Mouse (Mus musculus) layer of hippocampus, adult 18-20 months (tissue): Measurements from ENCODE around the gene Cnfn. TPM values are rescaled to one million over a fixed set of nuclear protein-coding genes. Genes with fewer than 3 reads are reported as not detected.

Source experiments
- DNase-seq, 2 experiments: peaks; one replicate each; pipeline ENCODE4 v3.0.0; 2022; ENCODE audit warnings: low spot score in 2 of 2
- total RNA-seq, 2 experiments: library from RNA; stranded (reverse); gene quantifications; 2 replicates each; pipeline ENCODE4 v1.2.3; 2021

Cnfn gene
- total RNA-seq, 2 experiments from 2014 or later = not detected

DNA sequence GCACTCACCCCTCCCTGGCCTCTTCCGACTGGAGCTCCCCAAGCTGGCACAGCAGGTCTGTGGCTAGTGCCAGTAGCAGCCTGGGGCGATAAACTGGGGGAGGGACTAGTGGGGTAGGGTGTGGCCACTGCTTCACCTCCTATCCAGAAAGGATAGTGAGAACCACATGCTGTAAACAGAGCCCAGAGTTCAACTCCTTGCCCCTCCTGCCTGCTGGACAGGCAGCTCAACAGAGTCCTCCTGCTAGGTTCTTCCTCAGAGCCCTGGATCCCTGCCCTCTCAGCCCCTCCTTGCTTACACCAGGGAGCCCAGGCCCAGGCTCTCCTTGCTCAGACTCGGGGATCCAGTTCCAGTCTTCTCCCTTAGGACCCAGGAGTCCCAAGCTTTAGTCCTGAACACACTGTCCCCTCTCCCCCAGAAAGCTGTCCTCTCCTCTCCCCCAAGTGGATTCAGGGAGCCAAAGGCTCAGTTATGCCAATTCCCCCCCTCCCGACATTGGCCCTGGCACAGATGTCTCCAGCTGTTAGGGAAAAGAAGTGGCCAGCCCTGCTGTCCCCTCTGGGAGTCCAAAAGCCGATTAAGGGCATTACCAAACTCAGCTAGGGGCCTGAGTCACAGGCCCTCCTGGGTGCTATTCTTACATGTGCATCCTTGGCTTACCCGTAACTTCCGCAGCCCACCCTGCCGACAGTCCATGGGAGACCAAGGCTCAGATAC is 20.7 kb upstream of the Cnfn start:
- DNase-seq = no peak

DNA sequence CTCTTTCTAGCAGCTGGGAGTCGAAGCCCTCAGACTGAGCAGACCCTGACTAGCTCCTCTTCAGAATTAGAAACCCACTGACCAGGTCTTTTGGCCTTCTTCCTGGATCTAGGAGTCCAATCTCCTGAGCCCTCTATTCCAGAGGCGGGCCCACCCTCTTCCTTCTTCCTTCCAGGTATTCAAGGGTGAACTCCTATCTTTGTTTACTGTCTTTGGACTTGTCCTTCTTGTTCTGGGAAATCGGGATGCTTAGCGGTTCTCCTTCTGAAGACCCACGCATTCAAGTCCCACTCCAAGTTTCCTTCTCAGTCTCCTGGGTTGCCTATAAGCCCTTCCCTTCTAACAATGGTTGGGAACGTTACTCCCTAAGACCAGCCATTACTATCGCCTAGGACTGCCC is 19.4 kb upstream of the Cnfn start:
- no peak for DNase-seq

DNA sequence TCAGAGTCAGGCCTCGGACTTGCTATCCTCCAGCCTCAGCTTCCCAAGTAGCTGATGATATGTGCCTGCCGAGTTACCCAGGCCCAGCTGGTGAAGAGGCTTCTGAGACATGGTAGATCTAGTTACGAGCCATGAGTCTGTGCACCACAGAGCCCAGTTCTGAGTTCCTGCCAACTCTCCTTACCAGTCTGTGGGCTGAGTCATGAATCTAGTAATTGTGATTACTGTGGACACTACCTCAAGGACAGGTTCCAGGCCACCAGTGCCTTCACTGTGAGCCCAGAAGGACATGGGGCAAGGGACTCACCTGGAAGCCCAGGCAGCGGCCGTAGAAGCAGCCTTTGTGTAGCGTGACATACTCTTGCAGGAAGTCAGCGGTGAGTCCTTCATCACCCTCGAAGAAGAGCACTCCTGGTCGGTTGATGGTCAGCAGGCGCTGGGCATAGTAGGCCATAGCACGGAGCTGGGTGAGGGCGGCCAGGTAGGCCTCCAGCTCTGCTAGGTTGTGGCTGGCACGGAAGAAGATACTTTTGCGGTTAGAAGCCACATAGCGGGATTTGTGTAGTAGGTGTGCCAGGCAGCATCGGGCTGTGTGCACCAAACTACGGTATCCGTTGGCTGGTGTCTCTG is 18.4 kb upstream of the Cnfn start:
- DNase-seq = no peak

DNA sequence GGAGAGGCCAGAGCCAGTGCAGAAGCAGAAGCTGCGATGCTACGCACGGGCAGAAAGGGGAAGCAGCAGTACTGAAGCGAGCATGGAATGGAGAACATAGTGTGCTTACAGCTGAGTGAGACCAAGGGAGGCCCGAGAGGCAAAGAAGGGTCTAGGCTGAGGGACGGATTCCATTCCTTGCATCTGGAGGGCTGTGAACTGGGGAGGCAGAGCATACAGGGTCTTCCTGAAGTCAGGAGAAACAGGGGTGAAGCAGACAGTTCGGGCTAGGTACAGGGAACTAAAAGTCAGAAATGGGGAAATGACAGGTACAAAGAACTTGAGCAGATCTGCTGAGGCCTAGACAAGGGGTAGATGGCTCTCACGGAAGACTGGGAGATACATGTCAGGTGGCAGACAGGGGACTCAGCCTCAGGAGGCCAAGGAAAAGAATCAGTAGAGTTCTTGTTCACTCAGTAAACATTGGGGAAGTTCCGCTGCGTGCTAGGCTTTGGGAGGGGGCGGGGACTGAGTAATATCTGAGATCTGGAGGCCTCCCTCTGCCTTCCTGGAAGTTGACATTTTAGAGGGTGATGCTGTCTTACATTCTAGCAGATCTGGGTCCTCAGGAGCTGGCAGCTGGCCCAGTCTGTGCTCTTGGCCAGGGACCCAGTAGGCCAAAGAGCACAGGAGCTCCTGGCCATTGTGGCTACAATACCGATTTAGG is 16.5 kb upstream of the Cnfn start:
- DNase-seq = no peak

DNA sequence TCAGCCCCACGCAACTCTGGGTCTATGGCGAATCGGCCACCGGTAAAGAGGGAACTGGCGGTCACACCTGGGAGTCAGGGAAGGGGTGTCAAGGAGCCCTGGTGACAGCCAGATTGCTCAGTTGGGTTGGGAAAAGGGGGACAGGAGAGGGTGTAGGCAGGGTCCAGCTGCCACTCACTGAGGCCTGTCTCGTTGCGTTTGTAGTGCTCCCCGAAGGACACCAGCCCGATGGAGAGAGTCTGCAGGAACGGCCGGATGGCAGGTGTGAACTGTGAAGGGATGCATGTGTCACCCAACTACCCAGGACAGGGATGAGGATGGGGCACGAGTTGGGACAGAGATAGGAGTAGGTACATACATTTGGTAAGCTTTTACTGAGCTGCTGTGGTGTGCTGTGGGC is 15.7 kb upstream of the Cnfn start:
- no peak for DNase-seq

DNA sequence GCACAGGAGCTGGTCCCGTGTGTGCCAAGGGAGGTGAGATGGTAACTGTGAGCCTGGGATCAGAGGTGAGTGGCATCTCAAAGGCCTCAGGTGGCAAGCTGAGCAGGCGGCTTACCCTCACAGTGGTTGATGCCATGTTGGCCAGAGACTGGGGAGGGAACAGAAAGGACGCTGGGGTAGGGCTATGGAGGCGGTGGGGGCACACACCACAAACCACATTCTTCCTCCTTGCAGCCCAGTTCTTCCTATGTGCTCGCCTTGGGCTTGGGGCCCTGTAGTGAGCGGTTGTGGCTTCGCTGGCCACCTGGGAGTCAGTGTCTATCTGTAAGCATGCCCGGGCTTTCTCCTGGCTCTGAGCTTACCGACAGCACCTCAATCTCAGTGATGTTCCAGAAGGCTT is 15.3 kb upstream of the Cnfn start:
- DNase-seq = no peak

DNA sequence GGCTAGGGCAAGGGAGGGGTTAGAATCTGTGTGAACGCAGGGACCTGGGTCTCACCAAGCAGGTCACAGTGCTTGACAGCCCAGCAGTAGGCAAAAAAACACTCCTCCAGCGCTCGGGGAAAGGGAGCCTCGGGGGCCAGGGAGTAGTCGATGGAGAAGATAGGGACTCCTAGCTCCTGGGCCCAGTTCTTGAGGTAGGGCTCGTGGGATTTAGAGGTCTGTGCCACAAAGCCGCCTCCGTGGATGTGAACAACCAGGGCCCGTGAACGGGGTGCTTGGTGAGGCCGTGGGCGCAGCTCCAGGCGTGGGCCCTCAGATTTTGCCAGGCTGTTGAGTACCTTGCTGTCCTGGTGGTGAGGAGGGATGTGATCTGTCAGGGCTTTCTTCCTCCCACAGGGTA is 14.8 kb upstream of the Cnfn start:
- no peak for DNase-seq

DNA sequence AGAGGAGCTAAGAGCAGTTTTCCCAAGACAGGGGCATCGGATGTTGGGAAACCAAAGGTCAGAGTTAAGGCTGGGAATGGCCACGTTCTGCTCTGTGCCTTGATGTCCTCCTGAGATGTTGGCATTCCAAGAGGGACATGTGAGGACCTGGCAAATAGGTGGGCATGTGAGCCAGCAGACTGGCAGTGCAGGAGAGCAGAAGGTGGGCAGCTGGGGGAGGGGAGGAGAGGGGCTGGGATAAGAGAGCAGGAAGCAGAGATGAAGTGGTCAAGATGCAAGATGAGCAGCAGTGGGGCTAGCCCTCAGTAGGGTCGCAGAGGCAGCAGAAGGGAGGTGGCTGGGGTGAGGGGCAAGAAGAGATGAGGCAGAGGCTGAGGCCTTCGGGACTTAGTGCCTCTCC is 14.4 kb upstream of the Cnfn start:
- no peak for DNase-seq

DNA sequence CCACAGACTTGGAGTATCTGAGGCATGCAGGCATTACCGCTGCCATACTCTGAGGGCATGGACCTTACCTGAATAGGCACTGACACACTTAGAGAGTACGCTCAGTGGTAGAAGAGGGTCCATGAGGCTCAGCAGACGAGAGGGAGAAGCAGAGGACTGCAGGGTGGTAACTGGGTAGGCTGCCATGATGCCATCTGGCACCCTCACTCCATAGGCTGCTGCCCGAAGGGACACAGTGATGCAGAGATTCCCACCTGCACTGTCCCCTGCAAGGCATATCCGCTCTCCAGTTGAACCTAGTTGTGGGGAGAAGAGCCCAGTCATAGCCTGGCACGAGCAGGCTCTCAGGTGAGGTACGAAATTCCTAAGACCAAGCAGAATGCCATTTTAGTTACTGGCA is 13.9 kb upstream of the Cnfn start:
- DNase-seq = no peak

DNA sequence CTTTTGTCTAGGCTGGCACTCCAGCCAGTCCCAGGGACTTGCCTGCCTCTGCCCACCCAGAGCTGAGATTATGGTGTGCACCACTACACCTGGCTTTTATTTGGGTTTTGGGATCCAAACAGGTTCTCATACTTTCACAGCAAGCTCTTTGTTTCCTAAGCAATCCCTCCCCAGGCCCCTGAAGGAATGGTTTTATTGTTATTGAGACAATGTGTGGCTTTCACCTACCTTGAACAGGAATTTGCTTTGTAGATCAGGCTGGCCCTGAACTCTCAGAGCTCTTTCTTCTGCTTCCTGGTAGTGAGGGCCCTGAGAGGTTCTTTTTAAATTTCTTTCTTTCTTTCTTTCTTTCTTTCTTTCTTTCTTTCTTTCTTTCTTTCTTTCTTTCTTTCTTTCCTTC is 13.0 kb upstream of the Cnfn start:
- no peak for DNase-seq

DNA sequence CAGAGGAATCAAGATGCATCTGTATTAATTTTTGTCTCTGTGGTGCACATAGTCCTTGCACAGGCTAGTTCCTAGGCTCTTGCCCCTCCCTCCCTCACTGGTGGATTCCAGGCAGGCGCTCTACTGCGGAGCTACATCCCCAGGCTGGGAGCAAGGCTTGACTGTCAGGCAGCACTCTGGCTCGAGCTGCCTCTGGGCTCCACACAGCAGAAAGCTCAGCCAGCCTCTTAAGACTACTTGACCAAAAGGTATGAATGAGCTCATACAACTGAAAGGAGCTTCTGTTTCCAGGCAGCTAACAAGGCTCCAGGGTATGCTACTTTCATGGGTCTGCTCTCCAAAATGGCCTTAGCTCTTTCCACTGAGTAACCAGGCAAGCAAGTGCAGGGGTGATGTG is 11.8 kb upstream of the Cnfn start:
- no peak for DNase-seq

DNA sequence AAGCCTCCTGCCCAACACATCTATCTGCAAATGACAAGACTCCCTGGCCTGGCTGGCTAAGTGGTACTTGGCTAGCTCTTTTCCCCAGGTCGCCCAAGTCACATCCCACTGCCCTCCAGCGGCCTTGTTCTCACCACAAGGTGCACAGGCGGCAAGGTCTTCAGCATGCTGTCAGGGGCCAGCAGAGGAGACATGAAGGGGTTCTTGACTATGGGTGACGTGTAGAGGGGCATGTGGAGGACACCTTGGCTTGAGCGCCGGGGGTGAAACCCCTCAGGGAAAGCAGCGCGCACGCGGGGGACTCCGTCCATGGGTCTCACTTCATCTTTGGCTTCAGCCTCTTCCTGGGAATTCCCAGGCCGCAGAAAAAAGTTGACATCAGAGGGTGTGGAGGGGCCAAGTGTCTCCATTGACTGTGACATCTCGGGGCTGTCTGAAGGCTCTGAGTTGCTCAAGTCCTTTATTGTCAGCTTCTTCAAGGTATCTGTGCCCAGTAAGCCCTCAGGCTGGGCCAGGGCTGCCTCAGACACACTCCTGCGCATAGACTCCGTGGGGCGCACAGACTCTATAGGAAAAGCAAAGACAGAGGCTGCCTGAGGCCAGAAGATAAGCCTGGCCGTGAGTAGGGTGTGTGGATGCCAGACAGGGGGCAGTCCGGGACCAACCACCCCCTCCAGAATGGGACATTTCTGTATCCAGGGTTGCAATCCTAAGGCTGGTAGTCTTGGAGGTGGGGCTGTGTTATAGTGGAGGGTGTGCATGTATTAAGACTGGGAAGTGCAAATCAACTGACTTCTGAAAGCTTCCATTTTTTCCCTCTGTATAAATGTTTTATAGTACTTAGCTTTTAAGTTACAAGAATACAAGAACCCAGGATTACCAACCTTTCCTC is 11.1 kb upstream of the Cnfn start:
- no peak for DNase-seq

DNA sequence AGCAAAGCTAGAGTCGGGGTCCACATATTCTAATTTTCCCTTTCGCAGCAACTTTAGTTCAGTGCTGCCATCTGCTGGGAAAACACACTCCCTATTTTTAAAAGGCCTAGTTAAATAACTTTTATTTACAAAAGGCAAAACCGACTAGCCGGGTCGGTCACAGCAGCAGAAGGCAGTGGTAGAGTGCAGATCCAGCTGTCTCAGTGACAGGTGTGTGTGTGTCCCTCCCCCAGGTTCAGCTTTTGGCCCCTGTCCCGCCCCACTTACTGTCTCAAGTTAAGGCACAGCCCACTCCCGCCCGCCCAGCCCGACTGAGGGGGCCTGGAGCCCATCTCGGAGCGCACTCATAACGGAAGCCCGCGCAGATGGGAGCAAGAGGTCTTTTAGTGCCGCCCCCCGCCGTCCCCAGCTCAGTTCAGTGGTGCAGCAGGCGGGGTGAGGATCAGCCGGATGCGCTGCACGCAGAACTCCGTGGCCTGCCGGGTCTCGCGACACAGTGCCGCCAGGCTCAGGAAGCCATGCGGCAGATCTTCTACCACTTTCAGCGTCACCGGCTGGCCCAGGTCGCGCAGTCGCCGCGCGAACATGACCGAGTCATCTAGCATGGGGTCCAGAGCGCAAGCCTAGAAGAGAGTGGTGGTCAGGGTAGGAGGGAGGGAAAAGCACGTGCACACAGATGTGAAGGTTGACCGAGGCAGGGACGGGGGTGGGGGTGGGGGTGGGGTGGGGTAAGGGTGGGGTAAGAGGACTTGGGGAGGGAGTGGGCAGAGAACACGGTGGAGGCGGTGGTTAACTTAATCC is 10.2 kb upstream of the Cnfn start:
- peak in 1 of 2 experiments; percentile 71 for DNase-seq

DNA sequence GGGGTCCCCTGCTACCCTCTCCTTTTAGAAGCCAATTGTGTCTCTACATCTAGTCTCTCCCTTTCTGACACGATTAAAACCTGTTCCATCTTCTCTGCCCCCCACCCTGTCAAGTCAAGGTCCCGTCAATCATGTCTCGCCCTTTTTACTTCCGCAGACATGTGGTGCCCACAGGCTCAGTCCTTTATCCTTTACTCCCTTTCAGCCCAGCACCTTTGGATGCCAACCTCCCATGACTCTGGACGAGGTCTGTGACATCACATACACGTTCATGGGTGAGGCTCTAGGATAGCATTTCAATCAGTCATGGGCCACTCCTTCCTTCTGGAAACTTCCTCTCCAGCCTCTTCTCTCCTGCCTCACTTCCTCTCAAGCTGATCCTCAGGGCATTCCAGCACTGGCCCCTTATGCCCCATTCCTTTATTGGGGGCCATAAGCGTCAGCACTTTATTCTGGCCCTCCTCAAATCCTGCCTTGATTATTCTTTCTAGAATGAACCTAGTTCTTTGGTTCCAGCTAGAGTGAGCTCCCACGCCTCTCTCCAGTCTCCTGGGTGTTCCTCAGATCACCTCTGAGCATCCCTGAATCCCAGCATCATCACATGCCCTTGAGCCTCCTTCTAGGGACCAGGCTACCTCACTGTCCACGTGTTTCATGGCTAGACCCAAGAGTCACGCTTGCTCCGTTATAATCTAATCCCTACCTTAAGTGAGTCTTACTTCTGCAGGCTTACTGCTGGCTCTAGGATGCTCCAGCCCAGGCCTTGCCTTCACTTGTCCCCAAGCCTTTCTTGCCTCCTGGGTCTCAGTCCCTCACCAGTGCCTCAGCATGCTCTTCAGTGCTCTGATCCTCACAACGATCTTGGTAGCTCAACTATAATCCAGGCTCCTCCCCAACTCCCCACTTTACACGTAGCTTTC is 8.9 kb upstream of the Cnfn start:
- no peak for DNase-seq

DNA sequence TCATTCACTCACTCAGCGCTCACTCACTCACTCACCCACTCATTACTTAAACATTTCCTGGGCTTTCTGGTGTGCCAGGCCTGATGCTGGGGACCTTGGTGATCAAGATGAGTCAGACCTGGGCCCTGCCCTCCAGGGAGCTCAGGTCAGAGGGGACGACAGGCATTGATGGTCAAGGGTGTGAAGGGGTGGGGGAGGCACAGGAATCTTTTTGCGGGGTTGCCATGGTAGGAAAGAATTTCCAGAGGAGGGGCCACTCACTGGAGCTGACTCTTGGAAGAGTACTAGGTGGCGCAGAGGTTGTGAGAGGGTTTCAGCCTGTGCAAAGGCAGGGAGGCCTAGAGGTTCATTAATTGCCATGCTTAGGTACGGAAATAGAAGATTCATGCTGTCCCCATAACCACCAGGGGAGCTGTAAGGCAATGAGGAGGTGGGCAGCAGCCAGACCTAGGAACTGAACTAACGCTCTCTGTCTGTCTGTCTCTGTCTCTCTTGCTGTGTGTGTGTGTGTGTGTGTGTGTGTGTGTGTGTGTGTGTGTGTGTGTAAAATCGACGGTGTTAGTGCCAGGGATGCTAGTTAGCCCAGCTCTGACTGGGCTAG is 7.7 kb upstream of the Cnfn start:
- no peak for DNase-seq

DNA sequence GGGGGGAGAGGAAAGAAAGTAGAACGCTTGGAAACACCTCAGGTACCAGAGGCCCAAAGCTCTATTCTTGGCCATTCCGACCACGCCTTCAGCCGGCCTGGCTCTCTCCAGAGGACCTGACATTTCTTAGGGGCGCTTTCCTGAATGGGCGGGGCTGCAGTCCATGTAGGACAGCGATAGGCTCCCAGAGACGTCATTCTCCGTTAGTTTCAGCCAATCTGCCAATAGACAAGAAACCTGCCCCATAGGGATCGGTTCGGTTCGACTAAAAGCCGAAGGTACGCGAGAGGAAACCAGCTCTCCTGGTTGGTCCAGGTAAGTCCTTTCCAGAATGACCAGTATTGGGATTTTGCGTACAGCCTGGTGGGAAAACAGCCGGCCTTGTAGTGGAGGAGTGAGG is 7.0 kb upstream of the Cnfn start:
- DNase-seq = peak; percentile 82 to 97

DNA sequence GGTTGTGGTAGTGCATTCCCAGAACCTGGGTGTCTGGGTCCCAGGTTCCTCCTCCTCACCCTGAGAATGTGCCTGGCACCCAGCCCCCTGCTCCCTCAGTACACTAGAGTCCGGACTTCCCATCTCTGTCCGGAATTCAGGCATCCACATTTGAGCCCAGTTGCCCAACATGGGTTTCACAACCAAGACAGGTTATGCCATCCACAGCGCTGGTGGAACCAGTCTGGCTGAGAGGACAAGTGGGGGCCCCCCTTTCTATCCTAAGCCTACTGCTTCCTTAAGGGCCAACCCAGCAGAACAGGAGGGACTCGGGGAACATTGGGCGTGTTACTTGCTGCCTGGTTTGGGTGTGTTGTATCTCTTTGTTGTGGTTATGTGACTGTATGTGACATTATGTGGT is 2.9 kb upstream of the Cnfn start:
- DNase-seq = no peak

DNA sequence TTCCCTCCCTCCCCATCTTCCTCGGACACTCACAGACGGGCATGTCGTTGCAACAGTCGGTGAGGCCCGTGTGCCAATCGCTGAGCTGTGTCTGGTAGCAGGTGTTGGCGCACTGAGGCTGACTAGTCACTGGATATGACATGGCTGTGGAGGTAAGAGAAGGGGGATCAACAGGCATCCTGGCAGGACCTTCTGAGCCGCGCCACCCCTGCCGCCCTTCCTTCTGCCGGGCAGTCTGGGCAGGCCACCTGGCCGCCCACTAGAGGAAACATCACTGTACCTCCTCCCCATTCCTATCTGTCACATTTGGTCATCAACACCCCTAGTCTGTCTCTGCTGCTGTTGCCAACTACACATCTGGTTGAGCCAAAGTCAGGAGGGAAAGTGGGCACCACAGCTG is 1.2 kb downstream of the Cnfn start:
- DNase-seq = no peak

DNA sequence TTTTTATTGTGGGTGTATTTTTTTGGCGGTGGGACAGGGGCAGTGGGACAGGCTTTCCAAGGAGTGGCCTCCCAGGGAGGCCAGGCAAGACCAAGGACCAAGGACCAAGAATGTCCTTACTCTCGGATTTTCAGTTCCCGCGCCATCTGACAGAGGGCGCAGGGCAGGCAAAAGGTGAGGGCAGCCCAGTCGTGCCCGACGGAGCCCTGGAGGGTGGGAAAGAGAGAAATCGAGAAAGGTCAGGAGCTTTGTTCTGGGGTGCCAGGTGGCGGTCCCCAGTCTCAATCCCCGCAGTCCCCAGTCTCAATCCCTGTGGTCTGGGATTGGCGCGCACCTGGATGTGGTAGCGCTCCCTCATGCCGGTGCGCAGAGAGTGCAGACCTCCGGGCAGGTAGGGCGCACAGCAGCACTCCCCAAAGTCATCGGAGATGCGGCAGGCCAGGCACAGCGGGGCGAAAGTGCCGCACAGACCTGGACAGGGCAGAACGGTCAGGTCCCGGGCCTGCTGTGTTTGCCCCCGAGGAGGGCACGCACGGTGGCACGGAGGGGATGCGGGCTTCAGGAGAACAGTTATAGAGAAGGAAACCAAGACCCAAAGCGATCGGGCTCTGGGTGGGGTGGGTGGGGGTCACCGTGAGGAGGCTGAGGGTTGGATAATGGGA is 1.8 kb downstream of the Cnfn start:
- DNase-seq = no peak
